ENCODE assay signal across 16 mouse cellular contexts in the genomic region with DNA sequence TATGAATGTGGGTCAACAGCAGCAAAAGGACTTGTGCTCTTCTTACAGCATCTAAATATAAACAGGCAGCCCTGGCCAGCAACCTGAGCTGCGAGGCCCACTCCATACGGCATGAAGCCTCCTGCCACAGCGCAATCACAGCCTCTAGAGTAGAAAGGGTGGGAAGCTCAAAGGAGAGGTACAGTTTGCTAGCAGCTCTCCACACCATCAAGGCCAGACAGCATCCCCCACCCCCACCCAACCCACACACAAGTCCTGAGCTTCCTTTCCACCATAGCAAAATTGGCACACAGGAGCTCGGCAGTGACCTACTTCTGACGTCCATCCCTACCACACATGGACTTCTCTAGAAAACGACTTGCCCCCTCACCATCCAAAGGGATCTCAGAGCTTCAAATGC. TPM values are rescaled to one million over a fixed set of nuclear protein-coding genes. Genes with fewer than 3 reads are reported as not detected.
DNase-seq lines count a peak whose midpoint lies in the region; ATAC-seq and TF ChIP-seq lines count a peak whose summit lies in the region.
"Had no signal": no experiment of that assay in that cellular context is flagged by ENCODE, and none has a peak within 500 bp of the region (broad histone marks: within the 10 kb centered on the region; RNA-seq: fewer than 3 reads in every experiment).

No protein-coding gene starts in this region.

- H3K9ac ChIP-seq in intestine, embryonic 16.5 days (ENCODE audit: low read depth, low read length) = peak overlapping the region; percentile 24; the same call in 1 of the 2 replicates
- H3K9ac ChIP-seq in neural tube, embryonic 15.5 days (replicated peaks) = no peak overlapping the region
- H3K9ac ChIP-seq: forebrain, embryonic 15.5 days; lung, embryonic 14.5 days; midbrain, embryonic 15.5 days had no signal

- peak overlapping the region; percentile 59 for H3K27ac ChIP-seq in layer of hippocampus, adult 2 months
- peak overlapping the region; percentile 67; the same call in 1 of the 2 replicates for H3K27ac ChIP-seq in cortical plate, adult 2 months (ENCODE audit: insufficient read depth, low read length)
- H3K27ac ChIP-seq in intestine, embryonic 16.5 days (ENCODE audit: low read length) = peak overlapping the region; percentile 76
- no peak overlapping the region for H3K27ac ChIP-seq in neural tube, embryonic 15.5 days (replicated peaks)
- H3K27ac ChIP-seq: embryonic facial prominence, embryonic 10.5 days; forebrain, embryonic 15.5 days; midbrain, embryonic 15.5 days had no signal

- ATAC-seq in intestine, embryonic 16.5 days = no peak
- no peak for ATAC-seq in neural tube, embryonic 15.5 days (ENCODE audit: low FRiP score)
- ATAC-seq: forebrain, embryonic 15.5 days; Patski had no signal

- H3K36me3 ChIP-seq in intestine, embryonic 16.5 days (ENCODE audit: control insufficient read depth, insufficient read depth, low read length) = no peaks in the 10 kb centered on the region; the same call in 1 of the 2 replicates
- no peaks in the 10 kb centered on the region; the same call in 1 of the 2 replicates for H3K36me3 ChIP-seq in neural tube, embryonic 15.5 days
- H3K36me3 ChIP-seq: midbrain, embryonic 15.5 days had no signal

- peak overlapping the region; percentile 34 for H3K4me2 ChIP-seq in intestine, embryonic 16.5 days (ENCODE audit: low read depth, low read length)
- H3K4me2 ChIP-seq in neural tube, embryonic 15.5 days = no peak overlapping the region
- H3K4me2 ChIP-seq: forebrain, embryonic 15.5 days; lung, embryonic 14.5 days; midbrain, embryonic 15.5 days had no signal

- 74% methylated on average over 6 of the region's 6 CpGs for WGBS in intestine, embryonic 16.5 days
- 92% methylated on average over 6 of the region's 6 CpGs for WGBS in neural tube, embryonic 15.5 days

- no peaks in the 10 kb centered on the region for H3K9me3 ChIP-seq in intestine, embryonic 16.5 days (ENCODE audit: control insufficient read depth, low read length)
- H3K9me3 ChIP-seq in neural tube, embryonic 15.5 days (replicated peaks) = no peaks in the 10 kb centered on the region
- H3K9me3 ChIP-seq: embryonic facial prominence, embryonic 10.5 days; forebrain, embryonic 15.5 days; midbrain, embryonic 15.5 days had no signal

- H3K27me3 ChIP-seq in intestine, embryonic 16.5 days (replicated peaks; ENCODE audit: control insufficient read depth, insufficient read depth, low read length) = no peaks in the 10 kb centered on the region
- no peaks in the 10 kb centered on the region for H3K27me3 ChIP-seq in neural tube, embryonic 15.5 days (replicated peaks)
- H3K27me3 ChIP-seq: forebrain, embryonic 15.5 days; midbrain, embryonic 15.5 days; Patski had no signal

- H3K4me3 ChIP-seq in layer of hippocampus, adult 2 months = no peak overlapping the region
- H3K4me3 ChIP-seq in cortical plate, adult 2 months (ENCODE audit: insufficient read depth, low read length) = no peak overlapping the region
- H3K4me3 ChIP-seq in intestine, embryonic 16.5 days (ENCODE audit: low read length) = no peak overlapping the region
- no peak overlapping the region for H3K4me3 ChIP-seq in neural tube, embryonic 15.5 days (replicated peaks)
- H3K4me3 ChIP-seq: embryonic facial prominence, embryonic 10.5 days; erythroblast, embryonic 14.5 days; forebrain, embryonic 15.5 days; midbrain, embryonic 15.5 days had no signal

- peak; percentile 48 to 56 for DNase-seq in cerebellum, postnatal 25 days
- DNase-seq in cerebellum, postnatal 36 days = no peak
- no peak for DNase-seq in layer of hippocampus, adult 2 months (ENCODE audit: low spot score in 2 of 2)
- no peak for DNase-seq in layer of hippocampus, postnatal 14 days (ENCODE audit: low spot score in 2 of 2)
- no peak for DNase-seq in kidney, postnatal 14 days
- DNase-seq: B cell, adult 2 months; lung, embryonic 14.5 days; spleen, adult 18-20 months had no signal

- TF ChIP-seq CTCF in layer of hippocampus, adult 2 months (conservative IDR thresholded peaks at IDR 0.05) = no peak
- no peak for TF ChIP-seq CTCF in cortical plate, adult 2 months (IDR thresholded peaks at IDR 0.05; ENCODE audit: extremely low read depth, insufficient read depth, low read length)

- TF ChIP-seq POLR2A in cortical plate, adult 2 months (IDR thresholded peaks at IDR 0.05; ENCODE audit: extremely low read depth, insufficient read depth, low read length) = no peak

- peaks cover 20% of the 10 kb centered on the region for H3K4me1 ChIP-seq in cortical plate, adult 2 months (ENCODE audit: control insufficient read depth, insufficient read depth, low read length)
- H3K4me1 ChIP-seq in intestine, embryonic 16.5 days (ENCODE audit: control insufficient read depth, insufficient read depth, low read length) = peaks cover 19% of the 10 kb centered on the region
- H3K4me1 ChIP-seq in neural tube, embryonic 15.5 days = no peaks in the 10 kb centered on the region
- H3K4me1 ChIP-seq: forebrain, embryonic 15.5 days; midbrain, embryonic 15.5 days had no signal

RNA-seq across cellular contexts. Expression of a gene that starts 42.0 kb away (rescaled TPM):
- 100 to 1,000 TPM; 173 to 184 TPM for total RNA-seq in layer of hippocampus, adult 2 months (2021)
- total RNA-seq in layer of hippocampus, postnatal 14 days (2021) = 100 to 1,000 TPM; 132 to 146 TPM
- 221 and 228 TPM in 2 replicates for polyA plus RNA-seq in cortical plate, adult 2 months (2012; rRNA removed)
- 2.4 and 2.8 TPM in 2 replicates for polyA plus RNA-seq in intestine, embryonic 16.5 days (2015; fragmentation: Nextera tagmentation; extraction: Ambion mirVana)
- 7.3 and 10.2 TPM in 2 replicates for polyA plus RNA-seq in neural tube, embryonic 15.5 days (2015; fragmentation: Nextera tagmentation; extraction: Ambion mirVana)

Comparison
In these comparisons a context has a peak if more than half of its experiments do, and no peak if none do; other contexts are left out.
1. DNase-seq: peak in cerebellum, postnatal 25 days (2 of 2); none in cerebellum, postnatal 36 days (0 of 2), layer of hippocampus, adult 2 months (0 of 2), layer of hippocampus, postnatal 14 days (0 of 2) and kidney, postnatal 14 days (single experiment).
2. RNA of a gene that starts 42.0 kb away (polyA plus RNA-seq): 221 to 228 TPM in cortical plate, adult 2 months; 7.3 to 10.2 TPM in neural tube, embryonic 15.5 days and 2.4 to 2.8 TPM in intestine, embryonic 16.5 days; every median in the first group is over 10 times any median in the second.